Mouse (Mus musculus) heart, embryonic 15.5 days (tissue): ENCODE data around the gene Hpf1. TPM values are rescaled to one million over a fixed set of nuclear protein-coding genes. Genes with fewer than 3 reads are reported as not detected.

Source experiments
- ATAC-seq: fragments of 200-750 bp; cut with Nextera tagmentation; replicated peaks from 2 replicates; pipeline ENCODE4 v1.8.0; 2017; ENCODE audit warnings: low read depth, moderate TSS enrichment; ENCODE audit not compliant: insufficient number of reproducible peaks, insufficient read depth, low FRiP score
- H3K27ac ChIP-seq: fragments of 300-500 bp; sonication (generic); 2 replicates; pipeline ENCODE4 v1.5.1; 2015; ENCODE audit warnings: mild to moderate bottlenecking, inconsistent platforms
- H3K27me3 ChIP-seq: fragments of 300-500 bp; sonication (generic); 2 replicates; pipeline ENCODE4 v1.6.1; 2015; ENCODE audit warnings: inconsistent platforms
- H3K36me3 ChIP-seq: fragments of 300-500 bp; sonication (generic); 2 replicates; pipeline ENCODE4 v1.6.1; 2015; ENCODE audit warnings: mild to moderate bottlenecking, inconsistent platforms
- H3K4me1 ChIP-seq: fragments of 300-500 bp; sonication (generic); replicated peaks from 2 replicates; pipeline ENCODE4 v1.6.1; 2015; ENCODE audit warnings: inconsistent platforms
- H3K4me2 ChIP-seq: fragments of 300-500 bp; sonication (generic); 2 replicates; pipeline ENCODE4 v1.6.1; 2015; ENCODE audit warnings: inconsistent platforms, mild to moderate bottlenecking, moderate library complexity
- H3K4me3 ChIP-seq: fragments of 300-500 bp; sonication (generic); 2 replicates; pipeline ENCODE4 v1.5.1; 2015; ENCODE audit warnings: mild to moderate bottlenecking, inconsistent platforms
- H3K9ac ChIP-seq: fragments of 300-500 bp; sonication (generic); 2 replicates; pipeline ENCODE4 v1.6.1; 2015; ENCODE audit warnings: mild to moderate bottlenecking, inconsistent platforms
- H3K9me3 ChIP-seq: fragments of 300-500 bp; sonication (generic); replicated peaks from 2 replicates; pipeline ENCODE4 v1.6.1; 2016; ENCODE audit warnings: inconsistent platforms
- WGBS: fragments of 180-500 bp; shearing (Covaris S2); methylation state at CpG from one replicate; pipeline ENCODE4 v1.1.7; 2015; ENCODE audit warnings: mixed read lengths; 5-methylcytosine and 5-hydroxymethylcytosine counted together
- polyA plus RNA-seq: library from polyadenylated mRNA; unstranded; fragments of >200 nt; fragmentation: Nextera tagmentation; extraction: Ambion mirVana; gene quantifications from 2 replicates; pipeline ENCODE4 v1.2.1, GENCODE M21; 2015

Hpf1 gene
- polyA plus RNA-seq, 1 experiment from 2014 or later, result 56.8 TPM

GRCm38 (mm10) chr8:60952803-60953202 lies 62.6 kb downstream of the Hpf1 start:
- 0 out of 2 replicates have a peak overlapping the region, but pooled peaks have one; percentile 7 for H3K4me3 ChIP-seq
- ATAC-seq, result no peak
- H3K27ac ChIP-seq, result 0 out of 2 replicates have a peak overlapping the region, but pooled peaks have one; percentile 27
- H3K27me3 ChIP-seq, result no peaks in the 10 kb centered on the region
- no peaks in the 10 kb centered on the region for H3K9me3 ChIP-seq
- 54% methylated on average over 5 of the region's 5 CpGs for WGBS
- peaks cover 21% of the 10 kb centered on the region for H3K4me1 ChIP-seq
- no peaks in the 10 kb centered on the region for H3K36me3 ChIP-seq
- H3K9ac ChIP-seq, result no peak overlapping the region
- H3K4me2 ChIP-seq, result peak overlapping the region; percentile 47

GRCm38 (mm10) chr8:60954281-60955014 lies 64.2 kb downstream of the Hpf1 start:
- Histone ChIP-seq H3K27me3 (no peaks in the 10 kb centered on the region), H3K9me3 (no peaks in the 10 kb centered on the region), H3K27ac (peak overlapping the region; percentile 98), H3K4me2 (peak overlapping the region; percentile 70), H3K36me3 (no peaks in the 10 kb centered on the region), H3K4me3 (peak overlapping the region; percentile 57), H3K4me1 (peaks cover 21% of the 10 kb centered on the region), H3K9ac (peak overlapping the region; percentile 59)
- WGBS, result 4% methylated on average over 15 of the region's 15 CpGs
- peak; percentile 99 for ATAC-seq

GRCm38 (mm10) chr8:60956847-60957246 lies 66.6 kb downstream of the Hpf1 start:
- H3K4me1 ChIP-seq, result peaks cover 13% of the 10 kb centered on the region
- no peaks in the 10 kb centered on the region for H3K9me3 ChIP-seq
- H3K4me2 ChIP-seq, result no peak overlapping the region
- no peak overlapping the region for H3K9ac ChIP-seq
- 80% methylated on average over 7 of the region's 7 CpGs for WGBS
- no peak for ATAC-seq
- H3K27me3 ChIP-seq, result no peaks in the 10 kb centered on the region
- no peaks in the 10 kb centered on the region for H3K36me3 ChIP-seq
- H3K27ac ChIP-seq, result no peak overlapping the region
- no peak overlapping the region for H3K4me3 ChIP-seq

Other genes starting within 250 kb of the Hpf1 start
- gene Clcn3, start 92.9 kb downstream of the Hpf1 start, polyA plus RNA-seq, result 19.1 and 20.8 TPM in 2 replicates
- gene Nek1, start 102.8 kb downstream of the Hpf1 start, polyA plus RNA-seq, result 11.9 and 13.0 TPM in 2 replicates